Mouse (Mus musculus): ENCODE data around the gene Rerg. TPM values are rescaled to one million over a fixed set of nuclear protein-coding genes. Genes with fewer than 3 reads are reported as not detected.

Rerg gene
- polyA plus RNA-seq, 1 experiment: not detected

GRCm38 (mm10) chr6:137166843-137167242, 3.5 kb downstream of the Rerg start:
- no peak for TF ChIP-seq CTCF (IDR thresholded peaks at IDR 0.05; ENCODE audit: low read depth, low read length)
- TF ChIP-seq POLR2A (IDR thresholded peaks at IDR 0.05; ENCODE audit: borderline replicate concordance, low read depth, low read length): no peak
- no peak overlapping the region for H3K4me3 ChIP-seq (ENCODE audit: insufficient read depth, low read length)
- H3K4me1 ChIP-seq (ENCODE audit: control insufficient read depth, insufficient read depth, low read length): no peaks in the 10 kb centered on the region
- no peak overlapping the region for H3K27ac ChIP-seq (ENCODE audit: insufficient read depth, low read depth, low read length)

- no peaks in the 10 kb centered on the region for H3K4me1 ChIP-seq (ENCODE audit: control insufficient read depth, insufficient read depth, low read length)
- H3K4me3 ChIP-seq (ENCODE audit: insufficient read depth, low read length): no peak overlapping the region
- TF ChIP-seq CTCF (IDR thresholded peaks at IDR 0.05; ENCODE audit: low read depth, low read length) (no peak), POLR2A (IDR thresholded peaks at IDR 0.05; ENCODE audit: borderline replicate concordance, low read depth, low read length) (no peak)
- H3K27ac ChIP-seq (ENCODE audit: insufficient read depth, low read depth, low read length): no peak overlapping the region
Measured at GRCm38 (mm10) chr6:137163571-137163970, 6.7 kb downstream of the Rerg start.

- Histone ChIP-seq H3K4me1 (ENCODE audit: control insufficient read depth, insufficient read depth, low read length) (no peaks in the 10 kb centered on the region), H3K27ac (ENCODE audit: insufficient read depth, low read depth, low read length) (no peak overlapping the region), H3K4me3 (ENCODE audit: insufficient read depth, low read length) (no peak overlapping the region)
- no peak for TF ChIP-seq CTCF (IDR thresholded peaks at IDR 0.05; ENCODE audit: low read depth, low read length)
- no peak for TF ChIP-seq POLR2A (IDR thresholded peaks at IDR 0.05; ENCODE audit: borderline replicate concordance, low read depth, low read length)
Measured at GRCm38 (mm10) chr6:137163061-137163460, 7.2 kb downstream of the Rerg start.

- TF ChIP-seq CTCF (IDR thresholded peaks at IDR 0.05; ENCODE audit: low read depth, low read length) (no peak), POLR2A (IDR thresholded peaks at IDR 0.05; ENCODE audit: borderline replicate concordance, low read depth, low read length) (no peak)
- Histone ChIP-seq H3K4me3 (ENCODE audit: insufficient read depth, low read length) (no peak overlapping the region), H3K4me1 (ENCODE audit: control insufficient read depth, insufficient read depth, low read length) (no peaks in the 10 kb centered on the region), H3K27ac (ENCODE audit: insufficient read depth, low read depth, low read length) (no peak overlapping the region)
Measured at GRCm38 (mm10) chr6:137162481-137162880, 7.8 kb downstream of the Rerg start.

GRCm38 (mm10) chr6:137161491-137162088, 8.7 kb downstream of the Rerg start:
- Histone ChIP-seq H3K4me1 (ENCODE audit: control insufficient read depth, insufficient read depth, low read length) (no peaks in the 10 kb centered on the region), H3K27ac (ENCODE audit: insufficient read depth, low read depth, low read length) (no peak overlapping the region), H3K4me3 (ENCODE audit: insufficient read depth, low read length) (no peak overlapping the region)
- no peak for TF ChIP-seq POLR2A (IDR thresholded peaks at IDR 0.05; ENCODE audit: borderline replicate concordance, low read depth, low read length)
- no peak for TF ChIP-seq CTCF (IDR thresholded peaks at IDR 0.05; ENCODE audit: low read depth, low read length)

GRCm38 (mm10) chr6:137159372-137159926, 10.8 kb downstream of the Rerg start:
- H3K27ac ChIP-seq (ENCODE audit: insufficient read depth, low read depth, low read length): no peak overlapping the region
- no peak for TF ChIP-seq POLR2A (IDR thresholded peaks at IDR 0.05; ENCODE audit: borderline replicate concordance, low read depth, low read length)
- no peak for TF ChIP-seq CTCF (IDR thresholded peaks at IDR 0.05; ENCODE audit: low read depth, low read length)
- H3K4me1 ChIP-seq (ENCODE audit: control insufficient read depth, insufficient read depth, low read length): 0 out of 2 replicates have a peak, but pooled peaks cover 2% of the 10 kb centered on the region
- no peak overlapping the region for H3K4me3 ChIP-seq (ENCODE audit: insufficient read depth, low read length)

GRCm38 (mm10) chr6:137156437-137157219, 13.7 kb downstream of the Rerg start:
- H3K4me3 ChIP-seq (ENCODE audit: insufficient read depth, low read length): no peak overlapping the region
- 0 out of 2 replicates have a peak, but pooled peaks cover 2% of the 10 kb centered on the region for H3K4me1 ChIP-seq (ENCODE audit: control insufficient read depth, insufficient read depth, low read length)
- no peak for TF ChIP-seq POLR2A (IDR thresholded peaks at IDR 0.05; ENCODE audit: borderline replicate concordance, low read depth, low read length)
- no peak for TF ChIP-seq CTCF (IDR thresholded peaks at IDR 0.05; ENCODE audit: low read depth, low read length)
- H3K27ac ChIP-seq (ENCODE audit: insufficient read depth, low read depth, low read length): no peak overlapping the region

GRCm38 (mm10) chr6:137155196-137156137, 14.8 kb downstream of the Rerg start:
- H3K27ac ChIP-seq (ENCODE audit: insufficient read depth, low read depth, low read length): no peak overlapping the region
- 0 out of 2 replicates have a peak, but pooled peaks cover 2% of the 10 kb centered on the region for H3K4me1 ChIP-seq (ENCODE audit: control insufficient read depth, insufficient read depth, low read length)
- no peak for TF ChIP-seq POLR2A (IDR thresholded peaks at IDR 0.05; ENCODE audit: borderline replicate concordance, low read depth, low read length)
- no peak for TF ChIP-seq CTCF (IDR thresholded peaks at IDR 0.05; ENCODE audit: low read depth, low read length)
- H3K4me3 ChIP-seq (ENCODE audit: insufficient read depth, low read length): no peak overlapping the region

GRCm38 (mm10) chr6:137153021-137153420, 17.3 kb downstream of the Rerg start:
- no peak overlapping the region for H3K27ac ChIP-seq (ENCODE audit: insufficient read depth, low read depth, low read length)
- TF ChIP-seq POLR2A (IDR thresholded peaks at IDR 0.05; ENCODE audit: borderline replicate concordance, low read depth, low read length) (no peak), CTCF (IDR thresholded peaks at IDR 0.05; ENCODE audit: low read depth, low read length) (no peak)
- H3K4me1 ChIP-seq (ENCODE audit: control insufficient read depth, insufficient read depth, low read length): 0 out of 2 replicates have a peak, but pooled peaks cover 2% of the 10 kb centered on the region
- no peak overlapping the region for H3K4me3 ChIP-seq (ENCODE audit: insufficient read depth, low read length)

All from bone marrow macrophage, adult 2 months (primary cell).